Mouse (Mus musculus) erythroblast, embryonic 14.5 days (primary cell): ENCODE measurements around the gene Kxd1.

Experiments
- GATA1 ChIP-seq: IDR thresholded peaks from 2 replicates; pipeline ENCODE4 v1.6.1; 2012; ENCODE audit warnings: low read length, inconsistent platforms, mixed read lengths
- TAL1 ChIP-seq: IDR thresholded peaks from 3 replicates; pipeline ENCODE4 v1.6.1; 2012; ENCODE audit warnings: low read length, inconsistent platforms, mixed read lengths

DNA sequence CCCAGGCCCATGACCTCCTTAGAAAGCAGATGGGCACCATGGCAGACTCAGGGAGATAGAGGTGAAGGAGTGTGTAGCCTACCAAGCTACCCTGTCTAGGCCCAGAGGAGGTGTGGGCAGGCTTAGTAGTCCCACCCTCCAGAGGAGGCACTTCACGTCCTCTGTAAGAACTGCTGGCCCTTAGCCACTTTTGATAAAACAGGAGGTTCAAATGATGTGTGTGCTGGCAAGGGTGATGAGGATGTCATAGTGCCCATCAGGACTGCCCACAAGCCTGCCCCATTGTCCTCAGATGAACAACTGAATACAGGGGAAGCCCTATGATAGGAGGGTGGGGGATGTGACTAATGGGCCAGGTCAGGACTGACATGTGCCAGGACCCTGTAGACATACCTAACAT lies 25.1 kb upstream of the Kxd1 start:
- TF ChIP-seq GATA1 (no peak), TAL1 (no peak)
